Mouse (Mus musculus) urinary bladder, postnatal 4 days (tissue): ENCODE data around the gene F830045P16Rik.
A peak's percentile ranks its signal among the peaks of the same experiment; 100 is the strongest.
"Not testable (repeated sequence)": the region's sequence is repeated elsewhere in the genome, so short reads cannot be mapped to it uniquely, and the experiment has no call there.

Source experiments
- DNase-seq, 2 experiments: peaks; one replicate each; pipeline ENCODE4 v3.0.0; 2021 to 2022; ENCODE audit warnings: low spot score in 2 of 2

Gene F830045P16Rik

GRCm38 (mm10) chr2:129489496-129490285 lies 46.7 kb downstream of the F830045P16Rik start:
- no peak for DNase-seq

- no peak for DNase-seq
Measured at GRCm38 (mm10) chr2:129483150-129483549, 53.3 kb downstream of the F830045P16Rik start.

DNA sequence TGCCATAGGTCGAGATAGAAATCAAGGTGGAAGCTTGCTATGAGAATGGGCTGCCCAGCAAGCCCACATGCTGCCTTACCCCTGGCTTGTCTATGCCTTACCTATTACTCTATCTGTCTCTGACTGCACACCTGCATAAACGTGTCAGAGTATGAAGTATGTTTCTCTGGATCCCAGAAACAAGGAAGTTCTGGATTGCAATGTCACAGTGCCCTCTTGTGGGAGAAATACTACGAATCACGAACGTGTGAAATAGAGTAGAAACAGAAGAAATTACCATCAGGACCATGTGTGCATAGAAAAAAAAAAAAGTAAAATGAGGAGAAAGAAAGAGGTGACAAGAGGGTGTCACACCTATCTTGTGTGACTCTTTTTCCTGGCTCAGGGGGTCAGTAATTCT lies 64.5 kb downstream of the F830045P16Rik start:
- no peak for DNase-seq

DNA sequence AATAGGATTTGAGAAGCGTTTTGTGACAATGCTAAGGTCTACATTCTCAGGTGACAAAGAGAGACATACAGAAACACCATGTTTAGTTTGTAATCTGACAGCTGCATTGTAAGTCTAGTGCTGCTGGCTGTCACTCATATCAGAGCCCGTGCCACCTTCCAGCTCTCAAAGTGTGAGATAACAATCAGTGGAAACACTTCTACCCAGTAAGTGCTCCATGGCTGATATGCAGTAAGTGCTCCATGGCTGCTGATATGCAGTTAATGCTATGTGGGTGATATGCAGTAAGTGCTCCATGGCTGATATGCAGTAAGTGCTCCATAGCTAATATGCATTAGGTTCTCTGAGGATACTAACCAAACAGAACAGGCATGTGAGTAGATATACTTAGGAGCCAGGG lies 65.6 kb downstream of the F830045P16Rik start:
- no peak for DNase-seq

DNA sequence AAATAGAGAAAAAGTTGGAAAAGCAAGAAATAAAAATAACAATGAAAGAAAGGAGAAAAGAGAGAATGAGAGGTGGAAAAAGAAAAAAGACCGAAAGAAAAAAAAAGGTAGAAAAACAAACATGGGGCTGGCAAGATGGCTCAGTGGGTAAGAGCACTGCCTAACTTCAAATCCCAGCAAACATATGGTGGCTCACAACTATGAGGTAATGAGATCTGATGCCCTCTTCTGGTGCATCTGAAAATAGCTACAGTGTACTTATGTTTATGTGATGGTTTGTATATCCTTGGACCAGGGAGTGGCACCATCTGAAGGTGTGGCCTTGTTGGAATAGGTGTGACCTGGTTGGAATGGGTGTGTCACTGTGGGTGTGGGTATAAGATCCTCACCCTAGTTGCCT lies 97.6 kb downstream of the F830045P16Rik start:
- DNase-seq, result not testable (repeated sequence)

DNA sequence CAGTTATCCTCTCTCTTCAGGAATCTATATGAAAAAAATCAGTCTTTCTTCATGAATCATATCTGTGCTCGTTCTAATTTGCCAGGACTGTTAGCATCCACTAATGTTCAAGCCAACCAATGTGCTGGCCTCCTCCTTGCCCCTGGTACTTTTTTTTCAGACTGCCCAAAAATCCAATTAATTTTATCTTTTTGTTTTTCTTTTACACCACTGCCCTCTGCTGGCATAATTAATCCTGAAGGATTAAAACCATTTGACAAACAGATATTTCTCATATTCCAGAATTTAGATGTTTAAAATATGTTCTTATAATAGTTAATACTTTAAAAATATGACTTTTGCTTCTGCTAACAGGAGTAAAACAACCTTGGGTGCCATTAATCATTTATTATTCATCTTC lies 101.2 kb downstream of the F830045P16Rik start:
- DNase-seq, result no peak

GRCm38 (mm10) chr2:129423741-129424140 lies 112.7 kb downstream of the F830045P16Rik start:
- no peak for DNase-seq

DNA sequence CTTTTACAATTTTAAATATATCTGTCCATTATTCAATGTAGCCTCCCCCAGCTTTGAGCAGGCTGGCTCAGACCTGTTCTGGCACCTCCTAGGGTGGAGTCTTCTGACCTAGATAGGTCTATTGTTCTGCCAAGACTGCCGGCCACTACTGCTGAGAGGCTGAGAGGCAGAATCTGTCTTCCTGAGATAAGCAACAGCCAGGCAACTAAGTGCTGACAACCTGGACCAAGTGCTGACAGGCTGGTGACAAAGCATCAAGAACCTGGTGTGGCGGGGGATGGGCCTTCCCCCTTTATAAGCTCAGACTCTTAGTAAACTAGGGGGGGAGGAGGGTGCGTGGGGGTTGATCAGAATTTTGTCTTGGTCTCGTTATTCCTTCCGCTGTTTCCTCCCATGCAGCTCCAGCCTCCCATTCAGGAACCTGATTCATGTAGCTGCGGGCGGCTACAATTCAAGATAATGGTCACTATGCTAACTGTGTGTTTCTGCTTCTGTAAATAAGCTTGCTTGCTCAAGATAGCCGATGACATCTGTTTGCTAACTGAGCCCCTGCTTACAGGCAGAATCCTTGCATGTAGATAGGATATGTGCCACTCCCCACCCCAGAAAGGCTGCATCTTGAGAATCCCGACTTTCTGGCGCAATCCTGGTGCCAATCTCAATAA lies 115.4 kb downstream of the F830045P16Rik start:
- no peak for DNase-seq

- no peak for DNase-seq
Measured at GRCm38 (mm10) chr2:129419361-129419880, 117.0 kb downstream of the F830045P16Rik start.

GRCm38 (mm10) chr2:129414593-129414992 lies 121.8 kb downstream of the F830045P16Rik start:
- no peak for DNase-seq

- DNase-seq, result no peak
Measured at GRCm38 (mm10) chr2:129413488-129413887, 122.9 kb downstream of the F830045P16Rik start.

- no peak for DNase-seq
Measured at GRCm38 (mm10) chr2:129411651-129412050, 124.8 kb downstream of the F830045P16Rik start.

DNA sequence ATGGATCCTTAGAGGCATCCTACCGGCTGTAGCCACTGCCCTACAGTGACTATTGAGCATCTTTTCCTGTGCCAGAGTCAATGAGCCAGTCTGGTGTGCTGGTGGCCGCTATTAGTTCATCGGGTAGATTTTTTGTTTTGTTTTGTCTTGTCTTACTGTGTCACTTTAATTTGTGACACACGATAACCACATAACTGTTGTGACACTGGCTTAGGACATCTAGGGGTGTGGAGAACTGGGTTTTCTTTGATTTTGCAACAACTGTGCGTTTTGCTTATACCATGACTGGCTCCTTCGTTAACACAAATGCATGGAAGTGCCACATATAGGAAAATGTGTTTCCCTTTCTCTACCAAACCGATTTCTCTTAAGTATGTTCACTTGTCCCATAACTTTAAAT lies 126.1 kb downstream of the F830045P16Rik start:
- no peak for DNase-seq

DNA sequence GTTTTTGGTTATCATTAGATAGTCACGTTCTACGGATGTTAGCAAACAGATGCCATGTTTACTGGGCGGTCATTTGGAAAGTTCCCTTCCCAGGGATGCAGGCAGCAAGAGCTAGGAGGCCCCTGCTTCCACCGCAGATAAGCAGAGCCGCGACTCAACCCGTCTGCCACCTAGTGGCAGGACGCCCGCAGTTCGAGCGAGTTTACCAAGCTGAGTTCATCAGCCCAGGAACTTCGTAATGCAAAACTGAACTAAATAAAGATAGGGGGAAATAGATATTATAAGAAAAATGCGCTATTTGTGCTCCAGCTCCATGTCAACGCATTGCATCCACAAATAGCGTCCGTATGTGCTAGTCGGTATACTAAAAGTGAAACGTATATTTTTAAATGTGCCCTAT lies 127.9 kb downstream of the F830045P16Rik start:
- peak; percentile 58 to 80 for DNase-seq
